Mouse (Mus musculus) ES-E14 (cell line): Measurements from ENCODE around the gene 4930535I16Rik. TPM values are rescaled to one million over a fixed set of nuclear protein-coding genes. Genes with fewer than 3 reads are reported as not detected.
A peak's percentile ranks its signal among the peaks of the same experiment; 100 is the strongest.

Source experiments
- DNase-seq: peaks from one replicate; pipeline ENCODE4 v3.0.0-alpha.2; 2013; ENCODE audit warnings: low read depth, low spot score
- H3K27ac ChIP-seq: 2 replicates; pipeline ENCODE4 v1.5.1; 2012; ENCODE audit warnings: low read depth, mild to moderate bottlenecking, low read length, moderate library complexity, mixed read lengths; ENCODE audit not compliant: poor library complexity, insufficient read depth, severe bottlenecking
- H3K36me3 ChIP-seq: 2 replicates; pipeline ENCODE4 v1.6.1; 2012; ENCODE audit warnings: mild to moderate bottlenecking, low read length, moderate library complexity, mixed read lengths; ENCODE audit not compliant: control insufficient read depth, poor library complexity, insufficient read depth, severe bottlenecking
- H3K4me1 ChIP-seq, 2 experiments: fragments of 150-350 bp in 1 of 2; sonication (generic) in 1 of 2; 2 replicates each; pipeline ENCODE4 v1.6.1; 2012; ENCODE audit warnings: low read length in 2 of 2, mild to moderate bottlenecking in 1 of 2, mixed read lengths in 1 of 2; ENCODE audit not compliant: control insufficient read depth in 2 of 2, insufficient read depth in 2 of 2, poor library complexity in 1 of 2
- H3K4me3 ChIP-seq, 2 experiments: fragments of 150-350 bp in 1 of 2; sonication (generic) in 1 of 2; 2 replicates each; pipeline ENCODE4 v1.5.1; 2012; ENCODE audit warnings: low read length in 2 of 2, low read depth in 1 of 2, mild to moderate bottlenecking in 1 of 2, mixed read lengths in 1 of 2; ENCODE audit not compliant: insufficient read depth in 1 of 2, poor library complexity in 1 of 2, severe bottlenecking in 1 of 2
- H3K9ac ChIP-seq: 2 replicates; pipeline ENCODE4 v1.6.1; 2012; ENCODE audit warnings: low read depth, mild to moderate bottlenecking, low read length, mixed read lengths; ENCODE audit not compliant: poor library complexity, insufficient read depth, severe bottlenecking
- H3K9me3 ChIP-seq: fragments of 150-350 bp; sonication (generic); 2 replicates; pipeline ENCODE4 v1.6.1; 2012; ENCODE audit warnings: low read depth, mild to moderate bottlenecking, low read length; ENCODE audit not compliant: control insufficient read depth, insufficient read depth
- CHD2 ChIP-seq: IDR thresholded peaks from 2 replicates; pipeline ENCODE4 v1.6.1; 2014; ENCODE audit warnings: mild to moderate bottlenecking, low read depth, low read length, inconsistent platforms
- HCFC1 ChIP-seq: IDR thresholded peaks from 2 replicates; pipeline ENCODE4 v1.6.1; 2012; ENCODE audit warnings: low read length, inconsistent platforms, borderline replicate concordance; ENCODE audit not compliant: insufficient read depth
- MAFK ChIP-seq: IDR thresholded peaks from 2 replicates; pipeline ENCODE4 v1.6.1; 2014; ENCODE audit warnings: mild to moderate bottlenecking, low read depth, low read length, inconsistent platforms; ENCODE audit not compliant: insufficient read depth
- ZC3H11A ChIP-seq: IDR thresholded peaks from 2 replicates; pipeline ENCODE4 v1.6.1; 2012; ENCODE audit warnings: low read depth, mild to moderate bottlenecking, inconsistent platforms, low read length, borderline replicate concordance
- ZNF384 ChIP-seq: IDR thresholded peaks from 2 replicates; pipeline ENCODE4 v1.6.1; 2012; ENCODE audit warnings: low read depth, low read length, inconsistent platforms
- in situ Hi-C, 2 experiments: fragments of 600-800 bp; cut with MboI; formaldehyde crosslinking; loops; one replicate each; pipeline ENCODE4 v1.15.1; 2025; ENCODE audit warnings: low sequenced_read_pairs in 2 of 2, inconsistent platforms in 1 of 2; ENCODE audit not compliant: unreplicated experiment in 2 of 2
- total RNA-seq: library from RNA; depleted of rRNA; stranded (reverse); fragments of 300-350 nt; gene quantifications from 2 replicates; pipeline ENCODE4 v1.2.3, GENCODE M21; 2012

Gene 4930535I16Rik
- total RNA-seq, 1 experiment = 1.8 TPM

- TF ChIP-seq CHD2 (no peak), ZC3H11A (no peak), ZNF384 (no peak), HCFC1 (no peak), MAFK (no peak)
- Histone ChIP-seq H3K4me3 (no peak overlapping the region; a peak in 1 of 4 replicates), H3K9ac (no peak overlapping the region), H3K4me1 (0 out of 4 replicates have a peak, but pooled peaks cover 0 to 2% of the 10 kb centered on the region in 2 experiments), H3K27ac (no peak overlapping the region), H3K9me3 (no peaks in the 10 kb centered on the region), H3K36me3 (no peaks in the 10 kb centered on the region)
- no peak for DNase-seq
- in situ Hi-C loops = loop anchor here in 1 of 2 experiments (25.0 kb wide), 1 partner anchor 180 kb away; no protein-coding TSS in a partner anchor
These were observed 39.6 kb upstream of the 4930535I16Rik start for GRCm38 (mm10) chr4:123957492-123957808.

DNA sequence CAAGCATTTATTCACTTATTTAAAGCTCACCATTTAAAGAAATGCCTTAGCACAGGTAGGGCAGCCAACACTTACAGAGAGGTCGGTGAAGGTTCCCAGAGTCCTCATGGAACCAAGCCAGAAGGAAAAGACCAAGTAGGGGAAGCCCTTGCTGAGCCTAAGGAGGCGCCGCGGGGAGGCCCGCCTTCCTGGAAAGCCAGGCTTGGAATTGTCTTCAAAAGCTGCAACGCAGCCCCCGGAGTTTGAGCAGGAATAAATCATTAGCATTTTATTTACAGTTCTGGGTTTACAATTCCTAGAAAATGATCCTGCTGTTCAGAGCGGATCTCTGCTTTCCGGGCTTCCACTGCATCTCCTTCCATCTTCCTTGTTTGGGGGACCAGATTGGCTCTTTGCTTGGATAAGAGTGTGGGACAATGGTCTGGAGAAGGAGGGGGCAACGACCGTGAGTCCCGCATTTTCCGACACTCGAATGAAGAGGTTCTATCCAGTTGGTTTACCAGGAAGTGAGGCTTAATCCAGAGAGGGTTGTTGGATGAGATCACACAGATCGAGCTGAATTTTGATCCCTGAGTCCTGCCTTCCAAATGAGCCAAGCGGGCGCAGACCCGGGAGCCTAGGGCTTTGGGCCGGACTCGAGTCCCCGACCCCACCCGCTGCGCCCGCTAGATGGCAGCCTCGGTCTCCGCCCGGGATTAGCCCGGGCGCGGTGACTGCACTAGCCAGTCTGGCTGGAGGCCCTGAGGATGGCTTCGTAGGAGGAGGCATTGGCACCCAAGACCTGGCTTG is 39.1 kb upstream of the 4930535I16Rik start:
- peak; percentile 68 for DNase-seq
- TF ChIP-seq ZC3H11A (peak; percentile 74), ZNF384 (no peak)
- Histone ChIP-seq H3K9ac (peak overlapping the region; percentile 54; the same call in 1 of the 2 replicates), H3K27ac (no peak overlapping the region), H3K9me3 (no peaks in the 10 kb centered on the region), H3K4me1 (0 out of 4 replicates have a peak, but pooled peaks cover 0 to 2% of the 10 kb centered on the region in 2 experiments), H3K4me3 (peak overlapping the region; percentile 18 to 52; a peak in 3 of 4 replicates), H3K36me3 (no peaks in the 10 kb centered on the region)
- in situ Hi-C loops = loop anchor here in 1 of 2 experiments (25.0 kb wide), 1 partner anchor 180 kb away; no protein-coding TSS in a partner anchor

- peaks cover 0 to 4% of the 10 kb centered on the region in 2 experiments; a peak in 1 of 4 replicates for H3K4me1 ChIP-seq
- H3K27ac ChIP-seq = no peak overlapping the region
- TF ChIP-seq CHD2 (no peak), ZC3H11A (no peak), HCFC1 (no peak), ZNF384 (no peak), MAFK (no peak)
- in situ Hi-C loops = loop anchor here in 1 of 2 experiments (25.0 kb wide), 1 partner anchor 185 kb away; no protein-coding TSS in a partner anchor
- H3K9me3 ChIP-seq = no peaks in the 10 kb centered on the region
- H3K4me3 ChIP-seq = no peak overlapping the region
- DNase-seq = no peak
- H3K36me3 ChIP-seq = no peaks in the 10 kb centered on the region
- H3K9ac ChIP-seq = no peak overlapping the region
These were observed 34.2 kb upstream of the 4930535I16Rik start for GRCm38 (mm10) chr4:123952059-123952458.

DNA sequence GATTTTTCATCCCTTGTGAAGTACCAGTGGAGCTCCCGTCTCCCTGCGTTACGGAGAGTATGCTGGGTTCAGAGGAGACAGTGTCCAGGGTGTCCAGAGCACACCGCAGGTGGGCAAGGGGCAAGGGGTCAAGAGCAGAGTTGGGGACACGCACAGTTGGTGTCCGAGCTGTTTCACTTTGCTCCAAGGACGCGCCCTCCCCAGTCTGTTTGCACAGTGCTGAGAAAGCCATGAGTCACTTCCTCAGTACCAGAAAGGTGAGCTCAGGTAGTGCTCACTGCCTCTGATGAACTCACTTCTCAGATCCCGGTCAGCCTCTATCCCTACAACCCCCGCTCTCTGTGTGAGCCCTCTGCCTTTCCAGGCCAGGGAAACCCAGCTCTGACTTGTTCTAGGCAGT is 31.8 kb upstream of the 4930535I16Rik start:
- Histone ChIP-seq H3K4me3 (no peak overlapping the region), H3K4me1 (peaks cover 0 to 2% of the 10 kb centered on the region in 2 experiments; a peak in 1 of 4 replicates), H3K9ac (no peak overlapping the region), H3K27ac (no peak overlapping the region), H3K9me3 (no peaks in the 10 kb centered on the region), H3K36me3 (no peaks in the 10 kb centered on the region)
- TF ChIP-seq CHD2 (no peak), ZNF384 (no peak), HCFC1 (no peak)
- in situ Hi-C loops = loop anchor here (25.0 kb wide), 2 partner anchors 188 to 738 kb away; partner anchors contain the start of gene Utp11 (in 1 of the 2)
- no peak for DNase-seq
